Mouse (Mus musculus): ENCODE measurements around the gene Specc1l.
"Not testable (repeated sequence)": the region's sequence is repeated elsewhere in the genome, so short reads cannot be mapped to it uniquely, and the experiment has no call there.

The Specc1l gene

DNA sequence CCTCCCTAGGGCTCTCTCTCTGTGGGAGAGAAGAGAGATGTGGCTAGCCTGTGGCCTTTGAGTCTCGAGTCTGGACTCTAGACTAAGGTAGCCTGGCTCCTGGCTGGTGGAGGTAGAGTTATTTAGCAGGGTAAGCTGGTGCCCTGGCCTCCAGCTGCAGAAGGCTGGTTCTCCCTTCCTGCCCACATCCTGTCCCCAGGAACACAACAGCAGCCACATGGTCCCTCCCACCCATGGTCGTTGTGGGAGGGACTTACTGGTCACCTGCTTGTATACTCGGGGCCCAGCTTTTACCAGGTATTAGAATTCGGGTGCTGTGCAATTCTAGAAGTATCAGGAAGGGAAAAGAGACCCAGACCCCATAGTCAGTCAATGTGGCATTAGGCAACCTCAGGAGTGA lies 108.4 kb downstream of the Specc1l start:
- ChIA-PET POLR2A (interaction anchor here in 1 of 4 experiments (0.5 to 0.6 kb wide), 2 partner anchors 77 to 193 kb away, joined by 4 to 5 read pairs; no protein-coding TSS in a partner anchor), CTCF (no interaction called here)

DNA sequence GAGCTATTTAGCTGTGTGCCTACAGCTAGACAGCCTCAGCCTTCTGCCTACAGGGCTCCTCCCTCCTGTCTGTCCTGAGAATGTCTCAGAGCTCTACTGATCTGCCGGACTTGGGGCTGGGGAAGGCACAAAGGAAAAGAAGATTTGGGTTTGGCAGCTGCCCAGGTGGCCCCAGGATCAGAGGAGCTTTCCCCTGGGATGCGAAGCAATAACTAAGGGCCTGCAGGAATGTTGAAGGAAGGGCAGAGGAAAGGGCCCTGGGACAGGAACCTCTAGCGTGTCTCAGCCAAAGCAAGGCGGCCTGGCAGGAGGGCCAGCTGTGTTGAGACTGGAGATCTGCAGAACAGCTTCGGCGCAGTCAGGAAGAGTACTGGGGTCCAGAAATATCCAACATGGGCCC lies 111.1 kb downstream of the Specc1l start:
- CTCF ChIA-PET: no interaction called here

DNA sequence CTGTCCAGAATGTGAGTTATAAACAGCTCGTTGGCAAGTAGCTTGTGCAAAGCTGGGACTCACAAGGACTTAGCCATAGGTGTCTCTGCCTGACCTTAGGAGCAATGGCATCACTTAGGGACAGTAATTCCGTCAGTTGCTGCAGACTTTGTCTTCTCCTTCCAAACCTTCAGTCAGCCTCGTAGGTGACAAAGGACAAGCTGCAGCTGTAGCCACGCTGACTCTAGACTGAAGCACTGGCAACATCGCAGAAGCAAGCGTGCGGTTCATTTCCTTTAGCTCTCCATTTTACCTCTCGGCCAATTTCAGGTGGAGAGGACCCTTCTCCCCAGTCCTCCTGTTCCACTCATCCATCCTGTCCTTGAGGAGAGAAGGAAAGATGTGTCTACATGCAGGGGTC lies 112.1 kb downstream of the Specc1l start:
- CTCF ChIA-PET: no interaction called here
- POLR2A ChIA-PET: interaction anchor here in 1 of 4 experiments (1.2 kb wide), 1 partner anchor 33 kb away, joined by 4 read pairs; no protein-coding TSS in a partner anchor

More for the DNA sequence above, 111.1 kb downstream of the Specc1l start:
- POLR2A ChIA-PET: interaction anchor here in 1 of 4 experiments (1.2 to 1.3 kb wide), 2 partner anchors 19 to 32 kb away, joined by 3 to 4 read pairs; no protein-coding TSS in a partner anchor

DNA sequence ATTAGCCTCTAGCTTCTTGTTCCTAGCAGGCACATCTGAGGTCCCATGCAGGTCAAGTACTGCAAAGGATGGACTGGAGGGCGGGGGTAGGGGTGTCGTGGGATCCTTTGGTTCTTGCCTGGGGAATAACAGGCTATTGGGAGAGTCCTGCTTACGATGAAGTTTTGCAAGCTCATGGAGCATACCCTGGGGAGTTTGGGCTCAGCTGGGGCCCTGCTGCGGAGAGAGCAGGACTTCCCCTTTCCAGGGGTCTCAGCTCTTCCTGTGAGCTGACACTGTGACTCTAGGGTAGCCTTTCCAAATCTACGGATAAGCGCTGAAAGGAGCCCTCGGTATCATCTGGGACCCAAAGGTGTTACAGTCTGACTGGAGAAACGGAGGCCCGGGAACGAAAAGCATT lies 112.5 kb downstream of the Specc1l start:
- POLR2A ChIA-PET: interaction anchor here in 2 of 4 experiments (0.6 to 1.2 kb wide), 3 partner anchors 9 to 34 kb away, joined by 3 to 4 read pairs (median 4); no protein-coding TSS in a partner anchor
- CTCF ChIA-PET: interaction anchor here in 1 of 4 experiments (0.7 kb wide), 1 partner anchor 115 kb away, joined by 3 read pairs; no protein-coding TSS in a partner anchor

DNA sequence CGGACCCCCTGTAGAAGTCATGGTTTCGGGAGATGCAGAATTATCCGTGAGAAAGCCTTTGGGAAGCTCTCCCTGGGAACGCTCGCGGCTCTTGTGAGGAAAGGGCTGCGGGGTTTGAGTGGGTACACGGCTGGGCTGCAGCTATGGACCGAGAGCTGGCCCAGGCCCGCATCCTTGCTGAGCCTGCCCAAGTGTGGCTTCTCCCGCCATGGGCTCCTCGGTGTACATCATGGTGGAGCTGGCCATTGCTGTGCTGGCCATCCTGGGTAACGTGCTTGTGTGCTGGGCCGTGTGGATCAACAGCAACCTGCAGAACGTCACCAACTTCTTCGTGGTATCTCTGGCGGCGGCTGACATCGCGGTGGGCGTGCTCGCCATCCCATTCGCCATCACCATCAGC lies 113.9 kb downstream of the Specc1l start:
- ChIA-PET CTCF (interaction anchor here in 1 of 4 experiments (0.9 to 1.1 kb wide), 2 partner anchors 9 to 134 kb away, joined by 3 to 4 read pairs; partner anchors contain the start of gene Adora2a), POLR2A (interaction anchor here in 2 of 4 experiments (0.8 to 1.6 kb wide), 3 partner anchors 16 to 22 kb away, joined by 3 to 4 read pairs (median 3); no protein-coding TSS in a partner anchor)

DNA sequence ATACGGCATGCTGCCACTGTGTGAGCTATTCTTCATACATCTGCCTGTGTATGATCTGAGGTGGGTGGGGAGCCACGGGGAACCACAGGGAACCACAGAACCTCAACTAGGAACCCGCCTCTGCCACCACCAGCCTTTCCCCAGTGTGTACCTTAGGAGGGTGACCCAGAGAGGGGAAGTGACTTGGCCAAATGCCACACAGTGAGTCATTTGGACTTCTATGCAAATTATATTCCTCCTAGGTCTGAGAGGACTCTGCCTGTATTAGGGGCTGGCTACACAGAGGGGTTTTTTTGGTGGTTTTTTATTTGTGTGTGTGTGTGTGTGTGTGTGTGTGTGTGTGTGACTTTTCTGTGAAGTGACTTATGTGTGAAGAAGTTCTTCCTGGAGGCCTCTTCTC lies 114.7 kb downstream of the Specc1l start:
- CTCF ChIA-PET: no interaction called here
- POLR2A ChIA-PET: interaction anchor here in 1 of 4 experiments (1.6 kb wide), 1 partner anchor 23 kb away, joined by 4 read pairs; no protein-coding TSS in a partner anchor

DNA sequence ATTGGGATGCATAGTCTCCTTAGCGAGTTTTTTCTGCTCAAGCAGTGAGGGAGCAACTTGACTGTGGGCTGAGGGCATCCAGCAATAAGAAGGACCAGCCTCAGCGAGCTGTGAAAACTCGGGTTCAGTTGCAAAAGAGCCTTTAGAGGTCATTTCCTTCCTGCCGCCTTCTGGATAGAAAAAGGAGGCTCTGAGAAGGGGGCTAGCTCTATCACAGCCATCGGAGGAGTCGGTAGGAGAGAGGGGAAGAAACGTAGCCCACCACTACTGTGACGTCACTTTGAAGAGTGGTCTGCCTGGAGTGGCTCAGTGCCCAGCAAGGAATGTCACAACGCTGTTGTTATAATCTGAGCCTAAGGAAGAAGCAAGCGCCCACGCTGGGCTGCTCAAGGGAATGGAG lies 115.2 kb downstream of the Specc1l start:
- ChIA-PET CTCF (no interaction called here), POLR2A (no interaction called here)

DNA sequence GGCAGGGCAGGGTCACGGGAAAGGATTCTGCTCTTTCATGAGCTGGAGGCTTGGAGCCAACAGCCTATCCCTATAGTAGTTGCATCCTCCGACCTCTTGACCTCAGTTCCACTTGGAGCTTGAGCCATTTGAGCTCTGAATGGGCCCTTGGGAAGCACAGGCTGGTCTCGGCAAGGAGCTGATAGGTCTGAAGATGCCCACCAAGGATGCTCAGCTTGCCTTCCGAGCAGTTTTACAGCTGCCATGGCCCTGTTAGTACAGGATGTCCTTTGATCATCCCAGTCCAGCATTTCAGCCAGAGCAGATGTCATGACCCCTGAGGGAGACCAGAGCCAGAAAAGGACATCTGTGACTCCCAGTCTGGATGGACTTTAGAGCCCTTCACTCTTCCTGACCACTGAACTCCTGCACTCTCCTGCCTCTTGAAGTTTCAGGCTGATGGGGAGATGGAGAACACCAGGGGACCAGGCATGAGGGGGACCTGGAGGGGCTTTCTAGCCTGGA lies 116.4 kb downstream of the Specc1l start:
- ChIA-PET CTCF (no interaction called here), POLR2A (no interaction called here)

DNA sequence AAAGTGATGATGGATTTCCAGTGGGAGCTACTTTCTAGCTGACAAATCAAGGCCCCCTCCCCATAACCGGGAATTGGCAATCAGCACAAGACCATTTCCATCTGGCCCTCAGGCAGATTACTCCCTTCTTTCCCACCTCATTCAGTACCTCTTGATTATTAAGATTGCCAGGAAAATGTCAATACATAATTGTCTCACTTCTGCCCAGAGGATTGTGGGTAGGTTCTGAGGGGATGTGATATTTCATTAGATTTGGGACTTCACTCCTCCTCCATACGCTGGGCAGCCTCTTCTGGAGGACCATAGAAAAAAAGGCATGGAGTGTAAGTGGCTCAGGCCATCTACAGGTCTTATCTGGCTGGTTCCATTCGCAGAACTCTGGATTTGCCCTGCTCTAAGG lies 120.4 kb downstream of the Specc1l start:
- ChIA-PET POLR2A (no interaction called here), CTCF (no interaction called here)

DNA sequence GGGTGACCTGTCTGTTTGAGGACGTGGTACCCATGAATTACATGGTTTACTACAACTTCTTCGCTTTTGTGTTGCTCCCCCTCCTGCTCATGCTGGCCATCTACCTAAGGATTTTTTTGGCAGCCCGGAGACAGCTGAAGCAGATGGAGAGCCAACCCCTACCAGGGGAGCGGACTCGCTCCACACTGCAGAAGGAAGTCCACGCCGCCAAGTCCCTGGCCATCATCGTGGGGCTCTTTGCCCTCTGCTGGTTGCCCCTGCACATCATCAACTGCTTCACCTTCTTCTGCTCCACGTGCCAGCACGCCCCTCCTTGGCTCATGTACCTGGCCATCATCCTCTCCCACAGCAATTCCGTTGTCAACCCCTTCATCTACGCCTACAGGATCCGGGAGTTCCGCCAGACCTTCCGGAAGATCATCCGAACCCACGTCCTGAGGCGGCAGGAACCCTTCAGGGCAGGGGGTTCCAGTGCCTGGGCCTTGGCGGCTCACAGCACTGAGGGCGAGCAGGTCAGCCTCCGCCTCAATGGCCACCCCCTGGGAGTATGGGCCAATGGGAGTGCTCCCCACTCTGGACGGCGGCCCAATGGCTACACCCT lies 121.4 kb downstream of the Specc1l start:
- ChIA-PET POLR2A (interaction anchor here in 1 of 4 experiments (0.5 kb wide), 1 partner anchor 86 kb away, joined by 11 read pairs; no protein-coding TSS in a partner anchor), CTCF (no interaction called here)

DNA sequence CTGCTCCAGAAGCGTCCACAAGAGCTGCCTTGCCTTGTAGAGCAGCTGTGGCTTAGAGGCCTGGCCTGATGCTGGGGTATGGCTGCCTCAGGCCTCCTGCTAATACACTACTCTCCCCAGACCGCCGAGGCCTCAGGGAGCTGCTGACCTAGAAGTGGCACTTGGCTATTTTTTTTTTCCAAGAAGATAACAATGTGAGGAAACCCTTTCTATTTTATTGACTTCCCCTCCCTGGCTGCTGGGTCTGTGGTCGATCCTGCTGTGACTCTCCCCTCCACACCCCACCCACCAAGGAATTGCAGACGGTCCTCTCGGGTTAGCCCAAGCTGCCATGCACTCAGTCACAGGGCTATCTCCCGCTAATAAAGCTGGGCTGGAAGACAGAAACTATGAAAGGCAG lies 122.3 kb downstream of the Specc1l start:
- ChIA-PET CTCF (interaction anchor here in 2 of 4 experiments (0.7 to 1.0 kb wide), 2 partner anchors 16 to 108 kb away, joined by 3 read pairs; no protein-coding TSS in a partner anchor), POLR2A (interaction anchor here in 1 of 4 experiments (0.6 to 1.3 kb wide), 2 partner anchors 24 to 387 kb away, joined by 3 read pairs; no protein-coding TSS in a partner anchor)

DNA sequence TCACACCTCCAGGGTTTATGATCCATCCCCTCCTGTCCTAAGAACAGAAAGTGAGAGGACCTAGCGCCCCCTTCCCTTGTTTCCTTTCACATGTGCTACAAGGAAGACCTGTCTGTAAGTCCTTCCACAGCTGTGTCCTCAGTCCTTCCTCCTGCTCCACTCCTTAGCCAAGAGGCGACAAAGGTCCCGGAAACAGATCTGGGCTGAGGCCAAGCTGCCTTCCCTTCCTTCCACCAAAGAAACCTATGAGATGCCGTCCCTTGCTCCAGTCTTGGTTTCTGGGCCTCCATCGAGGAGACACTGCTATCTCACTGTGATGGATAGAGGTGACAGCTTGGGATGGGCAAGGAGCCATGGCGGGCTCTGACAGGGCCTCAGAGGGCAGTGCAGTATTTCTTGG lies 123.2 kb downstream of the Specc1l start:
- POLR2A ChIA-PET: interaction anchor here in 1 of 4 experiments (0.6 kb wide), 1 partner anchor 29 kb away, joined by 3 read pairs; no protein-coding TSS in a partner anchor
- CTCF ChIA-PET: no interaction called here

DNA sequence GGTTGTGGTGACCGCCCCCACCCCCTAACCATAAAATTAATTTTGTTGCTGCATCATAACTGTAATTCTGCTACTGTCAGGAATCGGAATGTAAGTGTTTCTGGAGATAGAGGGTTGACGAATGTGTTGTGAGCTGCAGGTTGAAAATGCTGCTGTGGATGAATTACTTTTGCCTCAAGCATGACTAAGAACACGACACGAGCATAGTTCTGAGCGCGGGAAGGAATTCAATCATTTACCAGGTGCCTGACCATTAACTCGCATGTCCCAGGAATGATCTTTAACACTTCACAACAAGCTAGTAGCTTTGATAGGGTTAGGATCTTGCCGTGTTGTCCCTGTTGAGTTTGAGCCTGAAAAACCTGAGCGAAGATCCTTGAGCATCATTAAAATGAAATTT lies 125.4 kb downstream of the Specc1l start:
- ChIA-PET POLR2A (no interaction called here), CTCF (interaction anchor here in 1 of 4 experiments (0.6 kb wide), 2 partner anchors 28 to 156 kb away, joined by 4 read pairs; no protein-coding TSS in a partner anchor)

DNA sequence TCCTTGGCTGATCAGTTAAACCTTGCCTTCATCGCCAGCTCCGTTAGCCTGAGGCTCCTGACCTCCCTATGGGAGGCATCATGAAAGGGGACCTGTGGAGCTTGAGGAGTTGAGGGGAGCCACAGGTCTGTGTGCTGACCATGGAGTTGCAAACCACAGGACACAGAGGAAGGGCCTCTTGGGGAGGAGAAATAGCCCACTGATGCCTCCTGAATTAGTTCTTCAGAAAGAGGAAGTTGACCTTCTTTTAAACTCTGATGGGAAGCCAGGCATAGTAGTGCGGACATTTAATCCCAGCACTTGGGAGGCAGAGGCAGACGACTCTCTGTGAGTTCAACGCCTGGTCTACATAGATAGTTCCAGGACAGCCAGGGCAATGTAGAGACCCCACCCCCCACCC lies 127.0 kb downstream of the Specc1l start:
- ChIA-PET CTCF (no interaction called here), POLR2A (no interaction called here)

DNA sequence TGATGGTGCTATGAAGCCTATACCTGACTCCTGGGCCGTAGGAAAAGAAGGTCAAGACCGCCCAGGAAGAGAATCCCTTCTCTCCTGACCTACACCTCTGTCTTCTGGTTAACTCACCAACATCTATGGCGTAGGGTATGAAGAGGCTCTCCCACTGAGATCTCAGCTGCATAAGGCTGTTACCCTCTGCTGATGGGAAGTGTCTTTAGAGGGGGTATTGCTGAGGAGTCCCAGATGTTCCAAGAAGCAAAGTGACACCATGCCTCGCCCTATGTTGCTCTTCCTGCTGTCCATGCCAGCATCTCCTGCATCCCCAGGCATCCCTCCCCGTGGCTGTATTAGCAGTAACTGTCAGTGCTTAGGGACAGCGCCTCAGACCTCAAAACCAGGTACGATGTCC lies 127.5 kb downstream of the Specc1l start:
- CTCF ChIA-PET: no interaction called here
- POLR2A ChIA-PET: no interaction called here

DNA sequence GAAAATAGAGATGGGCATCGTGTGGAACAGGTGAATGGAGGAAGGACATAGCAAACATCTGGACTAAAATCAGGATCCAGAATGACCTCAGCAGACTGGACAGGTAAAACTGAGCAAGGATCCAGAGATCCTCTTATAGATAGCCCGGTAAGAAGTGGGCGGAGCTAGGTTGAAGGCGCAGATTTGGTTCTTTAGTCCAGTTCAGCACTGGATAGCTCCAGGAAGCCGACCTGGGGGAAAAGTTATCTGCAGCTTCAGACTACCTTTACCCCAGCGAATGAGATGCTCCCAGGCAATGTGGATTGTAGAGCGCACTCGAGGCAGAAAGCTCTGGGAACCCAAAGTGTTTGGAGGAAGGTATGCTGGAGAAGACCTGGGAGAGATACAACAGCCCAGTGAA lies 130.1 kb downstream of the Specc1l start:
- ChIA-PET POLR2A (interaction anchor here in 2 of 4 experiments (0.6 to 1.1 kb wide), 4 partner anchors 17 to 1000 kb away, joined by 3 read pairs; partner anchors contain the start of gene Specc1l (in 1 of the 2)), CTCF (no interaction called here)

DNA sequence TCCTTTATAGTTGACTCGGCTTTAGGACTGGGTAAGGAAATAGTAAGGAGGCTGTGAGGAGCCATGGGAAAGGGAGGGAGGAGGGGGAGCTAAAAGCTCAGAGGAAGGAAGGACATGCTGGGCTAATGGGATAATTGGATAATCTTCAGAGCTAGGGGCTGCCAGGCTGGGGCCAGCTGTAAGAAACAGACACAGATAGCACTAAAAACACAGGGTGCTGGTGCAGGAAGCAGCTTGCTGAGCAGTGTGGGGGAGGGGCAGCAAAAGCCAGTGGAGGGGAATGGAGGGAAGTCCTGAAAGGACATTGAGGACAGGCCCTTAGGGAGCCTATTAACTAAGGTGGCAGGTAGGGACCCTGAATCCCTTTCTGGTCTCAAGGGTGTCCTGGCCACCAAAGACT lies 132.7 kb downstream of the Specc1l start:
- POLR2A ChIA-PET, CTCF ChIA-PET: not testable (repeated sequence)

DNA sequence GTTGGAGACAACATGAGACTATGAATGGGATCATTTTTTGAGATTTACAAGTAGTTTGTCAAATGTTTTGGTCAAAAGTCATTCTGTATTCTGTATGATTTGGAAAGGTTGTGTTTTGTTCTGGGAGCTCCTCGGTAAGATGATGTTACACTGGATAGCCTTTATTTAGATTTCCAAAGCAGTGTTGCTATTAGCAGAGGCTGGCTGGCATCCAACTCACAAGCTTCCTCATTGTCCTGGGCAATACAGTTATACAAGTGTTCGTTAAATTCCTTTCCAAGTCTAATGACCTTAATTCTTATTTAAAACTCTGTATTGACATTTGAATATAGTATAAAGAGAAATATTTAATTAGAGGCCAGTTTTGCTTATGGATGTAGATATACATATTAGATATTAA lies 133.4 kb downstream of the Specc1l start:
- ChIA-PET CTCF (no interaction called here), POLR2A (no interaction called here)

DNA sequence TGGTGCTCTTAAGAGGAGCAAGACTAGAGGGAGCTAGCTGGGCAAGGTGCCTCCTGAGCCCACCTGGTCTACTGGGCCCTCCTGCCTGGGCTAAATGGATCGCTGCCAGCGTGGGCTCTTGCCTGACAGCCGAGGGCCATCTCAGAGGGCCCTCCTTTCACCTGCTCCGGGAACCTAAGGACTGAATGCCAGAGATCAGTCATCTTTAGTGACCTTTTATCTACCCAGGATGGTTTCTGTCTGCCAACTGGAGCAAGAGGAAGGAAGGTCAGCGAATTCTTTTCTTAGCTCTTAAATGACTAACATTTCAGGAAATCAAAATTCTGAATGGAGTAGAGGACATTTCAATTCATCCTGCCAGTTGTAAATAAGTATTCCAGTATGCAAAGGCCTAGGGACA lies 138.7 kb downstream of the Specc1l start:
- CTCF ChIA-PET: interaction anchor here in 1 of 4 experiments (0.8 kb wide), 1 partner anchor 16 kb away, joined by 3 read pairs; no protein-coding TSS in a partner anchor
- POLR2A ChIA-PET: no interaction called here

DNA sequence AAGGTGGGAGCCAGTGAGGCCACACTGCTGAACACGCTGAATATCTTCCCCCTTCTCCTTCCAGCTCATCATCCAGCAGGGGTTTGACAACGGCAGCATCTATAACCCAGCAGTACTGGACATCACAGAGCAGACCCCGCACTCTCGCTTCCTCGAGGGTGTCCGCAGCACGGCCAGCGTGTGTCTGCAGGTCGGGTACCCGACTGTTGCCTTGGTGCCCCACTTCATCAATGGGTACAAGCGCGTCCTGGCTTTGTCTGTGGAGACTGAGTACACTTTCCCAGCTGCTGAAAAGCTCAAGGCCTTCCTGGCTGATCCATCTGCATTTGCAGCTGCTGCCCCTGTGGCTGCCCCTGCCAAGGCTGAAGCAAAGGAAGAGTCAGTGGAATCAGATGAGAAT lies 140.7 kb downstream of the Specc1l start:
- CTCF ChIA-PET: interaction anchor here in 1 of 4 experiments (0.6 kb wide), 1 partner anchor 889 kb away, joined by 3 read pairs; no protein-coding TSS in a partner anchor
- POLR2A ChIA-PET: interaction anchor here in 2 of 4 experiments (0.7 to 0.8 kb wide), 3 partner anchors 12 to 38 kb away, joined by 4 to 5 read pairs (median 4); no protein-coding TSS in a partner anchor

DNA sequence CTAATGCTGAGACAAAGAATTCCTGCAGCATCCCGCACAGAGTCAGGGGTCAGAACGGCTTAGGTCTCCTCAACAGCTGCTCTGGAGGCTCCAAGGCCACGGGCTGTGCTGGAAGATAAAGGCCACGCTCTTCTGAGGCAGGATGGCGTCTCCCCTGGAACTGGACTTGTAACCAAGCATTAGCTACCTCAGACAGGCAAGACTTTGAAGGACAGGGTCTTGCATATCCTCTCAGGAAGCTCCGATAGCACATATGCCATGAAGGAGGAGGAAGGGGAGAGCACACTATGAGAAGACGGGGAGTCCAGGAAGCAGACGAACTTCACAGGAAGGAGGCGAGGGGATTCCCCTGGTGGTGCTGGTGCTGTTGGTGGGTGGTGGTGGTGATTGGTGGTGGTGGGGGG lies 142.0 kb downstream of the Specc1l start:
- POLR2A ChIA-PET, CTCF ChIA-PET: not testable (repeated sequence)
